Mouse (Mus musculus) lung, postnatal 36 days (tissue): Measurements from ENCODE around the gene Vmn2r13.
"Not testable (repeated sequence)": the region's sequence is repeated elsewhere in the genome, so short reads cannot be mapped to it uniquely, and the experiment has no call there.

Source experiments
- DNase-seq: peaks from one replicate; pipeline ENCODE4 v3.0.0; 2022; ENCODE audit warnings: mixed read lengths

Vmn2r13 gene

DNA sequence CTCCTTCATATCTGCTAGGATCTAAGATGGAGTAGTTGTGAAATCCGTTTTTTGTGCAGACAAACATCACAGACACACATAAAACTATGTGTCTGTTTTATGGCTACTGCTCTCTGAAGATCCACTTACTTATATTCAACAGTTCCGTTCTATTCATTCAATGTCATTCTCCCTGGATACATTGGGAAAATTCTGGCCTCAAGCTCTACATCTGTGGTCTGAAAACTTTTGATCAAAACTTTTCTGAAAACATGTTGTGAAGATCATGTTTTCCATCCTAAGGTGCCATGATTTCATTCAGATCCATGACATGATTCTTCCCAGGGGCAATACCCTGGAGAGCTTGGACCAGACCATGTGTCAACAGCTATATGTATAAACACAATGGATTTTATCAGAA is at the start of gene Vmn2r13:
Gene Vmn2r13, minus strand, starts transcription at position 101 of the 400 bp plus-strand sequence.
- not testable (repeated sequence) for DNase-seq

- no peak for DNase-seq
Observed at GRCm38 (mm10) chr5:109224608-109225007, 32.6 kb upstream of the Vmn2r13 start, which contains the start of gene Vmn2r14. TSS of gene Vmn2r14 (minus strand) at chr5:109224708.

GRCm38 (mm10) chr5:109166851-109167250 is 25.1 kb downstream of the Vmn2r13 start:
- DNase-seq: peak; percentile 10

DNA sequence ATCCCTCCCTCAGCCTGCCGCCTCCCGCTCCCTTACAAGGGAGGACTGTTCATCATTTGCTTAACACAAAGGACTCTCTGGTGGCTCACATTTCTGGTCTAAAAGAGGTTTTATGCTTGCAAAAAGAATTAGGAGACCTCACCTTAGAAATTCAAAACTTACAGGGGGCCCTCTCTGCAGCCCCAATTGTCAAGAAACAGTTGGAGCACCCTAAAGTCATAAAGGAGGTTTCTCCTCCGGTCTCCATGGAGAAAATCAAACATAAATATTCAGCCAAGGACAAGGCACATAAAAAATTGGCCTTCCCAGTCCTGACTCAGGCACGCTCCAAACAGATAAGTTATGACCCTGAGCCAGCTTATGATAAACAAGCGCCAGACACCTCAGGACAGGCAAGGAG is 31.9 kb downstream of the Vmn2r13 start:
- no peak for DNase-seq

DNA sequence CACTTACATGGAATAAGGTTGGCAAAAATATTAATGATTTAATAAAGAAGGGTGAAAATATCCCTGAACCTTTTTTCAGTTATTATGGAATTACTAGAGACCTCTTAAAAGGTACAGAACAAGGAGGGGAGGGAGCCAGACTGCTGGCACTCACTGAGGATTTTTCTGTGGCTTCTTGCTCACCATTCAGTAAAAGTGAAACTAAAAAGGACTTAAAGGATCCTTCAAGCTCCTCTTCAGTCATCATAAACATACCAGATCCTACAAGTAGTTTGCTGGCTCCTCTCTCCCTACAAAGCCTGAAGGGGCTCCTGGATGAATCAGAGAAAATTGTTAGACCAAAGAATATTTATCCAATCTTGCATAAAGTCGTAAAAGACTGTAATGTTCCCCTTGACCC is 32.4 kb downstream of the Vmn2r13 start:
- not testable (repeated sequence) for DNase-seq

DNA sequence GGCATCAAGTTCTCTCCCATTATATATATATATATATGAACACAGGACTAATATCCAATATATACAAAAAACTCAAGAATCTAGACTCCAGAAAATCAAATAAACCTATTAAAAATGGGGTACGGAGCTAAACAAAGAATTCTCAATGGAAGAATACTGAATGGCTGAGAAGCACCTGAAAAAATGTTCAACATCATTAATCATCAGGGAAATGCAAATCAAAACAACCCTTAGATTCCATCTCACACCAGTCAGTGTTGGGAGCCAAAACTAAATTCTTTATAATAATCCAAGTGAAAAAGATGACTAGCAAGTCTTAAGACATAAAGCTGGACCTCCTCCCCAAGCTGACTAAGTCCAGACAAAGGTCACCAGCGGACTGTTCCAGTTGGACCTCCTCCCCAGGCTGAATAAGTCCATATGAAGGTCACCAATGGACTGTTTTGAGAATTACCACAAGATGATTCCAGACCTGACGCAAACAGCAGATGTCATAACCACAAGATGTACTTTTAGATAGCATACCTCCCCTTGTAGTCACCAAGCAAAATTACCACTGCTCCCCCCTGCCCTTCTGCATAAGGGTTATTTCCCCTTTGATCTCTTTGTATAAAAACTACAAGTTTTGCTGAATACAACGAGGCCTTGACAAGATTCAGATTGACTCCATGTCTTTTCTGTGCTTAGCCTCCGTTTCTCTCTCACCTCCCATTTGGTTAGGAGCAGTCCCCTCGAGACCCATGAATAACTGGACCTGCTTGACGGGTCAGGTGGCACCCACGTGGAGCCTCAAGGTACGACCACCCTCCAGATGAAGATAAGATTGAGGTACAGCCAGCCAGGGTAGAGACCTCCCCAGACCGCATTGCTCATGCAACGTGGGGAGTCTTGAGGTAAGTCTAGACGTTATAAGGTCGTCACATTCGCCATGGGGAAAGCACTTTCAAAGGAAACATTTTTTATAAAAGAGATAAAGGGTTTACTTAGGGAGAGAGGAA is 33.2 kb downstream of the Vmn2r13 start:
- DNase-seq: not testable (repeated sequence)

- no peak for DNase-seq
Observed at GRCm38 (mm10) chr5:109139546-109139945, 52.5 kb downstream of the Vmn2r13 start.

GRCm38 (mm10) chr5:109136731-109137130 is 55.3 kb downstream of the Vmn2r13 start:
- DNase-seq: no peak
